In the genomic region with DNA sequence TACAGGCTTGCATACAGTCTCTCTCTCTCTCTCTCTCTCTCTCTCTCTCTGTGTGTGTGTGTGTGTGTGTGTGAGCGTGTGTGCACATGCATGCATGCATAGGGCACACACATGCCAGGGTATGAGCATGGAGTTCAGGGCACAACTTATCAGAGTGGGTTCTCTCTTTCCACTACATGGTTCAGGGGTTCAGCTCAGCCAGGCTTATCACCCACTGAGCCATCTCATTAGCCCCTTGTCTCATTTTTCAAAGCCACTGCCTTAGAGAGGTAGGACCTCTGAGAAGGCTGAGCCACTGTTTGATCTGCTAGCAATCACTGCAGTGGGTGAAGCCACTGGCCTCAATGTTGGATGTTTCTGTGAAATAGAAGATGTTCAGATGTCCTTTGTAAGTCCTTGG, we compare ENCODE assay signal across 32 mouse cellular contexts.
"Had no signal": no experiment of that assay in that cellular context is flagged by ENCODE, and none has a peak within 500 bp of the region (broad histone marks: within the 10 kb centered on the region; RNA-seq: fewer than 3 reads in every experiment).

No protein-coding gene starts in this region.

- DNase-seq: heart, adult 18-20 months; heart, adult 2 months; heart, postnatal 10 days; heart, postnatal 14 days; heart, postnatal 36 days; heart, postnatal 4 days; kidney, adult 18-20 months; kidney, adult 8-10 months; kidney, adult 9 months; kidney, postnatal 14 days; kidney, postnatal 25 days; kidney, postnatal 36 days; layer of hippocampus, adult 9-11 months; layer of hippocampus, postnatal 36 days had no signal

- H3K4me2 ChIP-seq: heart, embryonic 11.5 days; heart, embryonic 12.5 days; heart, embryonic 13.5 days; heart, embryonic 15.5 days; hindbrain, embryonic 12.5 days; hindbrain, embryonic 13.5 days; hindbrain, embryonic 14.5 days; hindbrain, embryonic 15.5 days; intestine, embryonic 15.5 days had no signal

- H3K36me3 ChIP-seq: heart, embryonic 10.5 days; heart, embryonic 12.5 days; heart, embryonic 13.5 days; heart, embryonic 15.5 days; hindbrain, embryonic 10.5 days; hindbrain, embryonic 12.5 days; hindbrain, embryonic 13.5 days; hindbrain, embryonic 15.5 days; intestine, embryonic 15.5 days had no signal

- H3K27ac ChIP-seq: heart, adult 2 months; heart, embryonic 10.5 days; heart, embryonic 13.5 days; heart, embryonic 15.5 days; hindbrain, embryonic 10.5 days; hindbrain, embryonic 12.5 days; hindbrain, embryonic 13.5 days; hindbrain, embryonic 14.5 days; hindbrain, embryonic 15.5 days; hindbrain, postnatal 0 days; intestine, embryonic 15.5 days; layer of hippocampus, adult 2 months; left cerebral cortex, adult 2 months had no signal

- H3K4me3 ChIP-seq: heart, adult 2 months; heart, embryonic 10.5 days; heart, embryonic 12.5 days; heart, embryonic 13.5 days; heart, embryonic 15.5 days; hindbrain, embryonic 10.5 days; hindbrain, embryonic 12.5 days; hindbrain, embryonic 13.5 days; hindbrain, embryonic 15.5 days; intestine, embryonic 15.5 days; layer of hippocampus, adult 2 months; left cerebral cortex, adult 2 months had no signal

- ATAC-seq: hindbrain, embryonic 16.5 days; hindbrain, postnatal 0 days; inflammation-experienced regulatory T-cells, adult 6 months; intestine, embryonic 15.5 days; intestine, embryonic 16.5 days; intestine, postnatal 0 days had no signal

- H3K4me1 ChIP-seq: heart, embryonic 10.5 days; heart, embryonic 12.5 days; heart, embryonic 13.5 days; heart, embryonic 15.5 days; hindbrain, embryonic 10.5 days; hindbrain, embryonic 12.5 days; hindbrain, embryonic 13.5 days; hindbrain, embryonic 15.5 days; intestine, embryonic 15.5 days had no signal

- H3K9me3 ChIP-seq: heart, embryonic 10.5 days; heart, embryonic 12.5 days; heart, embryonic 13.5 days; heart, embryonic 15.5 days; hindbrain, embryonic 10.5 days; hindbrain, embryonic 12.5 days; hindbrain, embryonic 13.5 days; hindbrain, embryonic 15.5 days; intestine, embryonic 15.5 days had no signal

- H3K9ac ChIP-seq: heart, embryonic 12.5 days; heart, embryonic 13.5 days; heart, embryonic 15.5 days; hindbrain, embryonic 12.5 days; hindbrain, embryonic 13.5 days; hindbrain, embryonic 14.5 days; hindbrain, embryonic 15.5 days; intestine, embryonic 15.5 days had no signal

- H3K27me3 ChIP-seq: hindbrain, embryonic 12.5 days; hindbrain, embryonic 13.5 days; hindbrain, embryonic 15.5 days; intestine, embryonic 15.5 days had no signal
